Mouse (Mus musculus) brain, embryonic 14.5 days (tissue): ENCODE measurements around the gene Krtcap2.

ENCODE experiments used
- CTCF ChIP-seq: fragments of 200-500 bp; IDR thresholded peaks from 2 replicates; pipeline ENCODE4 v1.5.1; 2012; ENCODE audit warnings: inconsistent platforms, mild to moderate bottlenecking, moderate library complexity, borderline replicate concordance; ENCODE audit not compliant: insufficient read depth, insufficient read length; ENCODE audit errors: extremely low read depth
- POLR2A ChIP-seq: fragments of 200-500 bp; IDR thresholded peaks from 2 replicates; pipeline ENCODE4 v1.6.1; 2012; ENCODE audit warnings: mild to moderate bottlenecking, inconsistent platforms, borderline replicate concordance; ENCODE audit not compliant: poor library complexity, insufficient read depth, insufficient read length, severe bottlenecking; ENCODE audit errors: extremely low read depth

DNA sequence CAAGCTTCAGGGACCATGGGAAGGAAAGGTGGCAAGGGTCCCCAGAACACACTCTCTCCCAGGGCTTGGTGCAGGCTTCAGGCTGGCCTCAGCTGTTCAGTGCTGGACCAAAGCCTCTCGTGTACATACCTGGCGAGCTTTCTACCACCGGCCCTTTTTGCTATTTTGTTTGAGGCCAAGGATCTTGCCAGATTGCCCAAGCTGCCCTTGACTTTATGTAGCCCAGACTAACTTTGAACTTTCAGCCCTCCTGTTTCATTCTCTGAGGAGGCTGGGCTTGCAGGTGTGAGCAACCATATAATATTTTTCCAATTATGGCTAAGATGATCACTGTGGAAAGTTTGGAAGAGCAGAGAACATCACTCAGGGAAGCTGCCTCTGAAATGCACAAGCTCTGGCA is 38.5 kb downstream of the Krtcap2 start:
- TF ChIP-seq CTCF (no peak), POLR2A (no peak)
